Mouse (Mus musculus): ENCODE data around the gene Cacnb3. TPM values are rescaled to one million over a fixed set of nuclear protein-coding genes. Genes with fewer than 3 reads are reported as not detected.
A peak's percentile ranks its signal among the peaks of the same experiment; 100 is the strongest.

The Cacnb3 gene
- total RNA-seq, 2 experiments from 2014 or later = 11.9 to 14.3 TPM

- no peak for DNase-seq (ENCODE audit: low spot score in 2 of 2)
These were observed 43.8 kb downstream of the Cacnb3 start for GRCm38 (mm10) chr15:98674284-98674993.

GRCm38 (mm10) chr15:98674994-98675545 lies 44.4 kb downstream of the Cacnb3 start:
- no peak for DNase-seq (ENCODE audit: low spot score in 2 of 2)

- DNase-seq (ENCODE audit: low spot score in 2 of 2) = no peak
These were observed 45.1 kb downstream of the Cacnb3 start for GRCm38 (mm10) chr15:98675634-98676250.

- no peak for DNase-seq (ENCODE audit: low spot score in 2 of 2)
These were observed 45.8 kb downstream of the Cacnb3 start for GRCm38 (mm10) chr15:98676471-98676870.

- peak; percentile 78 to 82 for DNase-seq (ENCODE audit: low spot score in 2 of 2)
These were observed 46.5 kb downstream of the Cacnb3 start, which contains the start of gene Rnd1 for GRCm38 (mm10) chr15:98676940-98677728. Rnd1 (minus strand) TSS chr15:98677461.

- DNase-seq (ENCODE audit: low spot score in 2 of 2) = no peak
These were observed 47.3 kb downstream of the Cacnb3 start for GRCm38 (mm10) chr15:98677977-98678376.

- DNase-seq (ENCODE audit: low spot score in 2 of 2) = no peak
These were observed 50.0 kb downstream of the Cacnb3 start for GRCm38 (mm10) chr15:98680660-98681059.

- DNase-seq (ENCODE audit: low spot score in 2 of 2) = no peak
These were observed 51.0 kb downstream of the Cacnb3 start for GRCm38 (mm10) chr15:98681633-98682032.

- no peak for DNase-seq (ENCODE audit: low spot score in 2 of 2)
These were observed 52.5 kb downstream of the Cacnb3 start for GRCm38 (mm10) chr15:98683177-98683576.

- DNase-seq (ENCODE audit: low spot score in 2 of 2) = no peak
These were observed 53.1 kb downstream of the Cacnb3 start for GRCm38 (mm10) chr15:98683746-98684145.

GRCm38 (mm10) chr15:98685926-98686325 lies 55.3 kb downstream of the Cacnb3 start:
- DNase-seq (ENCODE audit: low spot score in 2 of 2) = no peak

GRCm38 (mm10) chr15:98689682-98690081 lies 59.0 kb downstream of the Cacnb3 start:
- no peak for DNase-seq (ENCODE audit: low spot score in 2 of 2)

- no peak for DNase-seq (ENCODE audit: low spot score in 2 of 2)
These were observed 61.0 kb downstream of the Cacnb3 start for GRCm38 (mm10) chr15:98691486-98692147.

GRCm38 (mm10) chr15:98692171-98692715 lies 61.6 kb downstream of the Cacnb3 start:
- DNase-seq (ENCODE audit: low spot score in 2 of 2) = no peak

Other genes with a start within 250 kb of the Cacnb3 start
- not detected for gene Olfr283, start 249.9 kb upstream of the Cacnb3 start, total RNA-seq (2021)
- gene Olfr282, start 199.6 kb upstream of the Cacnb3 start, total RNA-seq (2021) = not detected
- not detected for gene Olfr281, start 178.3 kb upstream of the Cacnb3 start, total RNA-seq (2021)
- not detected for gene OR5BS1P, start 160.9 kb upstream of the Cacnb3 start, total RNA-seq (2021)
- not detected for gene Lalba, start 148.1 kb upstream of the Cacnb3 start, total RNA-seq (2021)
- gene Olfr279, start 138.4 kb upstream of the Cacnb3 start, total RNA-seq (2021) = not detected
- 10 to 100 TPM; 79.2 to 90.9 TPM for gene Kansl2, start 96.6 kb upstream of the Cacnb3 start, total RNA-seq (2021)
- gene Ccnt1, start 59.9 kb upstream of the Cacnb3 start, total RNA-seq (2021) = 10 to 100 TPM; 52.5 to 65.9 TPM
- gene 4930415O20Rik, start 59.8 kb upstream of the Cacnb3 start, total RNA-seq (2021) = 1 to 10 TPM in 1 of 2 experiments, not detected in 1; 1.2 TPM
- 10 to 100 TPM; 48.7 to 83.1 TPM for gene Adcy6, start 20.8 kb upstream of the Cacnb3 start, total RNA-seq (2021)
- gene Ddx23, start 32.1 kb downstream of the Cacnb3 start, total RNA-seq (2021) = 10 to 100 TPM; 80.7 to 83.8 TPM
- gene Rnd1, start 46.6 kb downstream of the Cacnb3 start, total RNA-seq (2021) = 1 to 10 TPM; 2.0 to 7.6 TPM
- under 1 TPM; 0.43 to 0.45 TPM for gene Ccdc65, start 77.4 kb downstream of the Cacnb3 start, total RNA-seq (2021)
- gene Fkbp11, start 97.4 kb downstream of the Cacnb3 start, total RNA-seq (2021) = 1 to 10 TPM; 4.7 to 6.7 TPM
- 100 to 1,000 TPM; 104 to 145 TPM for gene Arf3, start 132.4 kb downstream of the Cacnb3 start, total RNA-seq (2021)
- gene Wnt10b, start 147.3 kb downstream of the Cacnb3 start, total RNA-seq (2021) = 1 to 10 TPM in 1 of 2 experiments, under 1 TPM in 1; 0.36 to 3.1 TPM
- not detected for gene Wnt1, start 159.0 kb downstream of the Cacnb3 start, total RNA-seq (2021)
- not detected for gene Ddn, start 178.7 kb downstream of the Cacnb3 start, total RNA-seq (2021)
- gene Prkag1, start 200.7 kb downstream of the Cacnb3 start, total RNA-seq (2021) = 10 to 100 TPM; 64.0 to 71.5 TPM
- gene Kmt2d, start 240.4 kb downstream of the Cacnb3 start, total RNA-seq (2021) = 10 to 100 TPM; 54.6 to 59.5 TPM

Data from adrenal gland, adult 18-20 months (tissue).